Mouse (Mus musculus) kidney, adult 9 months (tissue): Measurements from ENCODE around the gene Scd2.
"Not testable (repeated sequence)": the region's sequence is repeated elsewhere in the genome, so short reads cannot be mapped to it uniquely, and the experiment has no call there.

Source experiments
- DNase-seq: peaks from one replicate; pipeline ENCODE4 v3.0.0; 2022

Gene Scd2

GRCm38 (mm10) chr19:44292941-44293768, at the start of gene Scd2:
Gene Scd2, plus strand, starts transcription at chr19:44293674.
- DNase-seq = no peak

GRCm38 (mm10) chr19:44245761-44246171, 47.7 kb upstream of the Scd2 start:
- DNase-seq = peak; percentile 58

DNA sequence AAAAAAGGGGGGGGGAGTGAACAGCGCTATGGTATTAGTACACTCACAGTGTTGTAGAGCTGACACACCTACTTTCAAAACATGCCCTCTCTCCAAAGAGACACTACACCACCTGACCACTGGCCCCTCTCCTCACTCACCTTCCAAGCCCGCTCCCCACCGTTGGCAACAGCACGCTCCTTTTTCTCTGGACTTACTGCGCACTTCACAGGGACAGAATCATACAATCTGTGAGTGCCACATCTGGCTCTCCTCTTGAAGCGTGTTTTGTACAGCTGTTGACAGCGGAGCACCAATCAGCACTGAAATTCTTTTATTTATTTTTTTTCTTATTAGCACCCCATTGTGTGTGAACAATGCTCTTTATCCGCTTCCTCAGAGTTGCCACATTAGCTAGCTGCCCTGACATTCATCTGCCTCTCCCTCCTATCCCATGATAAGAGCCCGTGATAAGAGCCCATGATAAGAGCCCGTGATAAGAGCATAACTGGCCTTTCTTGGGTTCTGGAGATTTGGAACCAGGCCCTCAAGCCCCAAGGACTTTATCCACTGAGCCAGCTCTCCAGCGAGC, 47.0 kb upstream of the Scd2 start:
- no peak for DNase-seq

GRCm38 (mm10) chr19:44247281-44248080, 46.0 kb upstream of the Scd2 start:
- no peak for DNase-seq

- peak; percentile 95 for DNase-seq
Measured at GRCm38 (mm10) chr19:44248081-44248853, 45.2 kb upstream of the Scd2 start.

GRCm38 (mm10) chr19:44248854-44249351, 44.6 kb upstream of the Scd2 start:
- DNase-seq = no peak

- not testable (repeated sequence) for DNase-seq
Measured at GRCm38 (mm10) chr19:44251138-44251537, 42.3 kb upstream of the Scd2 start.

DNA sequence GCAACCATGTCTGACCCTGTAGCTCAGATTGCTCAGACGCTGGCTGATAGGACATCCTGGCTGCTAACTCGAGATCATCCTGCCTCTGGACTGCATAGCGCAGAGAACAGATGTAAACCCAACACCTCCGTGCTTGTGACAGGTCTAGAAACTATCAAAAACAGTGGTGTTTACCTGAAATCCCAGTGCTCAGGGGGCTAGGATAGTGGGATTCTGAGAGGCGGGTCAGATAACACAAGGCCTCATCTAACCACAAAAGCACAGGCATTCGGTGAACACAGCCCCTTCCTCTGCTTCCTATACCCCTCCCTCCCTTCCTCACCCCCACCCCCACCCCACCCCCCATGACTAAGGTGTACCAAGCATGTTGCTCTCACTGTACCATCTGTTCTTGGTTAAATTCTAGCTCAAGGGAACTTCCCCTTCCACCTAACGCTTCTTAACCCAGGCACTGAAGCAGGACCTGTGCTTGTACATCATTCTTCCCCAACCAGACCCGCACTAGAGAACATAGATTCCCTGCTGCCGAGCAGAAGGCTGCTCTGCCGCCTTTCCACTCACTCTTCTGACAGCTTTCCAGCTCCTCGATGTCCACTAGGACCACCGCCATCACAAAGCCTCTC, 41.4 kb upstream of the Scd2 start:
- no peak for DNase-seq

DNA sequence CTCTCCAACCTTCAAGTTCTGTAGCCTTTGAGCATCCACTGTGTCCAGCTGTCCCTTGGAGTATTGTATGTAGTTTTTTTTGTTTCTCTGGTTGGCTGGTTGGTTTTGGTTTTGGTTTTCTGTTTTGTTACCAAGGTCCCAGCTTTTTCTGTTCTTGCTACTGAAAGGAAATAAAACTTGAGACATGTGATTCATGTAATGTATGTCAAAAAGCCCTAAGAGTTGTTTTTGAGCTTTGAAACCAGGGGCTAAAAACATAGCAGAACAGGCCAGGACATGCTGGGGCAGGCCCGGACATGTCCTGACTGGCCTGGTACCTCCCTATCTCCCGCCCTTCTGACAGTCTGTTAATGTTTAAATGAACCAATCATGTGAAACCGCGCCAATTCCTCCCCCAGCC, 39.4 kb upstream of the Scd2 start:
- DNase-seq = not testable (repeated sequence)

DNA sequence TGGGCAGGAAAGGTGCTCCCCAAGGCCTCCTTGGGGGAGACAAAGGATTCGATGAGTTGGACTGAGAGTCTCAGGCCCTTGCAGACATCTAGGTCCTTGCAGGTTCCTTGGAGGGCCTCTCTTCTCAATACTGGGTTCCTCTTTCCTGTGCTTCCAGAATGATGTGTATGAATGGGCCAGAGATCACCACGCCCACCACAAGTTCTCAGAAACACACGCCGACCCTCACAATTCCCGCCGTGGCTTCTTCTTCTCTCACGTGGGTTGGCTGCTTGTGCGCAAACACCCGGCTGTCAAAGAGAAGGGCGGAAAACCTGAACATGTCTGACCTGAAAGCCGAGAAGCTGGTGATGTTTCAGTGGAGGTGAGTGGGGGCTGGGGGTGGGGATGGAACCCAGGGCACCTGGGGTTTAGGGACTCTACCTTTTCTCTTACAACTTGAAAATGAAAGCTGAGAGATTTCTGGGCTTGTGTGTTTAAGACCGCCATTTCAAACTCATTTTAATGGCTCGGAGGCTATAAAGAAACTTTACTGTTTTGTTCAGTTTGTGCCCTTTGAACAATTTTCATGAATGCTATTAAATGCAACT, 36.0 kb upstream of the Scd2 start:
- DNase-seq = no peak

- DNase-seq = no peak
Measured at GRCm38 (mm10) chr19:44259484-44259883, 34.0 kb upstream of the Scd2 start.

GRCm38 (mm10) chr19:44260487-44260886, 33.0 kb upstream of the Scd2 start:
- no peak for DNase-seq

DNA sequence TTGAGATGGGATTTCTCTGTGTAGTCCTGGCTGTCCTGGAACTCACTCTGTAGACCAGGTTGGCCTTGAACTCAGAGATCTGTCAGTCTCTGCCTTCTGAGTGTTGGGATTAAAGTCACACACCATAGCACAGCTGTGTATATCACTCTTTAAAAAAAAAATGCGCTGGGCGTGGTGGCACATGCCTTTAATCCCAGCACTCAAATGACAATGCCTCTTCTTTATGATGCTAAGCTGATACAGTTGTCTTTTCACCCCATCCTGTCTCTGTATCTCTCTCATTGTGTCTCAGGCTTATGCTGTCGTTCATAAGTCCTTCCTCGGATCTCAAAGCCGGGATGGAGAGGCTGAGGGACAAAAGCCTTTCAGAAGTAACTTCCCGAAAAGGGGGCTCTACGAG, 31.7 kb upstream of the Scd2 start:
- DNase-seq = no peak

- no peak for DNase-seq
Measured at GRCm38 (mm10) chr19:44263581-44263980, 29.9 kb upstream of the Scd2 start.

GRCm38 (mm10) chr19:44264226-44264625, 29.2 kb upstream of the Scd2 start:
- DNase-seq = no peak

DNA sequence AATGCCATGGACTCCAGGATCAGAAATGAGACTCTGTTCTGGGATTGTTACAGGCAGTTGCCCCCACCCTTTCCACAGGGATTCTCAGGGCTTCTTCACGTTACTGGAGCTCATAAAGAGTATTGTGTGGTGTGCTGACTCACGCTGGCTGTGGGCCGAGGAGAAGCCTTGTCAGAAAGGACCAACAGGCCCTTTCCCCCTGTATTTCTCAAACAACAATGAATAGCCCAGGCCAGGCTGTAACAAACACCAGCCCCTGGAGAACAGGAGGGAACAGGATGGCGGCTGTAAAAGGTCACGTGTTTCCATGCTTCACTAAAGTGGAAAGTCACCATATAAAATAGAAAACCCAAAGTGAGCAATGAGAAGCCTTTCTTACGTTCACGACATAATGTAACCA, 28.2 kb upstream of the Scd2 start:
- DNase-seq = no peak

DNA sequence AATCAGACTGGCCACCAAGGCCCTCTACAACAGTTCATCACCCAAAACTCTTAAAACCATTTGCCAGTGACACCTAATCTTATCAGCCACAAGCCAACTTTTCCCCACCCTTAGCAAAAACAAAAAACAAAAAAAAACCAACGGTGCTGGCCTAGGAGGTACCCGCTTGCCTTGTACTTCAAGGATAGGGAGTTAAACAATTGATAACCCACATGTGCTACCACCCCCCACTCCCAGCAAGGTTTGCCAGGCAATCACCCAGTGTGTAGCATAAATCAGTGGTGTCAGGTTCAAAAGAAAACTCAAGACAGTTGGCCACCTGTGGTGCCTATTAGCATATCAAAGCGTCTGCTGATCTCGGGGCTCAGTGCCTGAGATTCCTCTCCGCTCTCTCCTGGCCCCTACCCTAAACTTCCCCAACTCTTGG, 27.6 kb upstream of the Scd2 start:
- DNase-seq = no peak

DNA sequence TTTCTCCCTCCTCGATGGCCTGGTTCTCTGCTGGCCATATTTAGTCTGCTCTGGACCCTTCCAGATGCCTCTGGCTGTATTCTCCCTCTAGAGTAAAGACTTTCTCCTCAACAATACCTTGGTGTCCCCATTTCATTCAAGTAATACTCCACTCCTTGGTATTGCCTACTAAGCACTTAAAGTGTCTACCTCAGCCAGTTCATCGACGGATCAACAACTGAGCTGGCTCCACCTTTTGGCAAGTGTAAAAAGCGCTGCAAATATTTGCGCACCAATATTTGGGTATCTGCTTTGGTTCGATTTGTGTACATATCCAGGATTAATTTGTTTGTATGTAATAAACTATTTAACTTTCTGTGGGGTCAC, 27.0 kb upstream of the Scd2 start:
- DNase-seq = no peak

DNA sequence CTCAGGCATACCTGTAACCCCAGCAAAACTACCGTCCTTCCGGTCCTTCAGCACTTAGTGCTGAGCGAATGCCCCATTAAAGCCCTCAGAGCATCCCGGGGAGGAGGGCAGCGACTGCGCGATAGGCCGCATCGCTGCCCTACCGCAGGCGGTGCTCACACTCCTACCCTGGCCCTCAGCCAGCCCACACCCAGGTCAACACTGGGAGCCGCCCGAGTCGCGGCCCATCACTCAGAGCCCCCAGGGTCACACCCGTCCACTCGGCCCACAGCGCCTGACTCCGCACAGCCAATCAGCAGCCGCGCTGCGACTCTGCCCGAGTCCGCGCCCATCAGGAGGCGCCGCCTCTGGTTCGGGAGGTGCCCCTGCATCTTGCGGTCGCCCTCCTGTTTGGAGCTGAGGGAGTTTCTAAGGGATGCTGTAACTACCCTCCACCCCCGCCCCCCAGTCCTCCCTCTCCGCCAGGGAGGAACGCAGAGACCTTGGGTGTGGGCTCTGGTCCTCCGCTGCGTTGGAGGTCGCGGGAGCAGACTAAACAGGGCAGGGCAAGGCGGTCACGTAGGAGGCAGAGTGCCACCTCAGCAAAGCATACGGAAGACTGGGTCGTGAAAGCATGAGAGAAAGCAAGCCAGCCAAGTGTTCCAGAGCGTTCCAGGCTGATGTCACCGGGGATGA, 26.5 kb upstream of the Scd2 start:
- DNase-seq = peak; percentile 67

- no peak for DNase-seq
Measured at GRCm38 (mm10) chr19:44267499-44268002, 25.9 kb upstream of the Scd2 start.

DNA sequence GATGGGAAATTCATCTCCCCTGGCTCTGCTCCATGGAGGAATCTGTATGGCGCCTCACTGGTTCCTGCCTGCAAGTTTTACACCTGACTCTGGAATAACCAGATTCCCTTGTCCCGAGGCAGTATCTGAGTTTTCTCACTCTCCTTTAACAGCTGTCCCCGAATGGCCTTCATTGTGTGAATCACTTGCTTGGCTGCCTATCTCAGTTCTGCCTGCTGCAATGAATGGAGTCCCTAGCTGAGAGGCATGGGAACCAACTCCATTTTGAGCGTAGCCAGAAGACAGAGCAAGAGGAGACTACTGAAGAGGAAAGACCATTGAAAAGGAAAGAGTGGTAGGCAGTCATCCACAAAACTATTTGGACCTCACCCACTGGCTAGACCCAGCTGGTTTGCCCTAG, 19.8 kb upstream of the Scd2 start:
- DNase-seq = no peak
